Mouse (Mus musculus) lung, postnatal 4 days (tissue): ENCODE measurements around the gene Cebpb.
"Not testable (repeated sequence)": the region's sequence is repeated elsewhere in the genome, so short reads cannot be mapped to it uniquely, and the experiment has no call there.

Source experiments
- DNase-seq, 2 experiments: peaks; one replicate each; pipeline ENCODE4 v3.0.0; 2021

Cebpb gene

GRCm38 (mm10) chr2:167688498-167689451 is at the start of gene Cebpb:
TSS of gene Cebpb (plus strand) at chr2:167688915.
- DNase-seq, result peak; percentile 93 to 94

DNA sequence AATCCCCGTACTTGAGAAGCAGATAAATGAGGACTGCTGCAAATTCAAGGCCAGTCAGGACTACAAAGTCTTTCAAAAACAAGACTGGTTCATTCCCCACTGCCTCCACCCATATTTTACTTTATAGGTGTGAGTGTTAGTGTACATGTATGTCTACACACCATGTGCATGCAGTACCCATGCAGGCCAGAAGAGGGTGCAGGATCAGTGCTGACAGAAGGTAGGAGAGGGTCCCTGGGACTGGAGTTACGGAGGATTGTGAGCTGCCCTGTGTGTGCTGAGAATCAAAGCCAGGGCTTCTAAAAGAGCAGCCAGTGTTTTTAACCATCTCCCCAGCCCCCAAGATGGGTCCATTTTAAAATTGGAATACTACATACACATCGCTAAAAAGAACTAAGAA is 48.4 kb upstream of the Cebpb start:
- peak in 1 of 2 experiments; percentile 62 for DNase-seq

GRCm38 (mm10) chr2:167641337-167641736 is 47.4 kb upstream of the Cebpb start:
- peak; percentile 55 to 78 for DNase-seq

DNA sequence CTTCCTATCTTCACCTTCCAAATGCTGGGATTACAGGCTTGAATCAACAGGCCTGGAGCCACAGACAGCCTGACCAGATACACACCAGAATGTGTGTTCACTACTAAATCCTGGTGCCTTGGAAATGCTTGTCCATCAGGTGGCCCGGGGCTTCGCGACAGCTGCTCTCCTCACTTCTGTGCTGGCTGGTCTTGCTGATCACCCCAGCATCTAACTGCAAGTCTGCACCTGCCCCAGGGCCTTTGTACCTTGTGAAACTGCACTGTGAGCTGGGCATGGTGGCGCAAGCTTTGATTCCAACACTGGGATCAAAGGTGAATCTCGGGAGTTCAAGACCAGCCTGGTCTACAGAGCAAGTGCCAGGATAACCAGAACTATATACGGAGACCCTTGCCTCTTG is 46.6 kb upstream of the Cebpb start:
- DNase-seq, result no peak

GRCm38 (mm10) chr2:167643356-167644052 is 45.2 kb upstream of the Cebpb start:
- not testable (repeated sequence) for DNase-seq

DNA sequence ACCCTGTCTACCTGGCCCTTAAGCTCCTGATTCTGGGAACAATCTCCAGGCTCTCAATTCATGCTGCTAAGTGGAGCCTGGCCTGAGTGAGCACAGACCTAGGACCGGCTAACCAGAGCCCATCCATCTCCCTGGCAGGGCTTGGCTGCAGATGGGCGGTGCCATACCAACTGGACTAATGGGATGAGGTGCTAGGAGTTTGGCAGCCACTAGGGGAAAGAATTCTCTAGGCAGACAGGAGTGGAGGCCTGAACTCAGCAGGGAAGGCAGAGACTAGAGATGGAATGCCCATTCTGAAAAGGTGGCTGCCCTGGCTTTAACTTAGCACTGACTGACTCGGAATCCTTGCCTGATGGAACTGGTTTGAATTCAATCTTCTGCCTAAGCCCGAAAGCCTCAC is 42.3 kb upstream of the Cebpb start:
- no peak for DNase-seq

- DNase-seq, result peak in 1 of 2 experiments; percentile 49
Observed at GRCm38 (mm10) chr2:167649290-167650032, 39.3 kb upstream of the Cebpb start.

- no peak for DNase-seq
Observed at GRCm38 (mm10) chr2:167651622-167652021, 37.1 kb upstream of the Cebpb start.

DNA sequence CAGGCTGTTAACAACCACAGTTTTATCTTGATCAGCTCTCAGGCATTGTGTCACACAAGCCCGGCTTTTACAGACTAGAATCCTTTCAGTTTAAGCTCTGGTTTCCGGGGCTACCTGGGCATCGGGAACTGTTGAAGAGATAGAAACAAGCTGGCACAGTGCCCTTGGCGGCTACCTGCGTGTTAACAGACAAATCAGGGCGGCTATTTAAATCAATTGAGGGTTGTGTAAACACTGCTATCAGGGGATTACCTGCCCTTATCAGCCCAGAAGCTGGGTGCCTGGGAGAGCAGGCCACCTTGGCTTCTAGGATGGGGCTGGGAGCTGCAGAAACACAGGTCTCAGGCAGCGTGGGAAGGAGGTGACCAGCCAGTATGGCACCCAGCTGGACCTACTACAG is 36.0 kb upstream of the Cebpb start:
- no peak for DNase-seq

DNA sequence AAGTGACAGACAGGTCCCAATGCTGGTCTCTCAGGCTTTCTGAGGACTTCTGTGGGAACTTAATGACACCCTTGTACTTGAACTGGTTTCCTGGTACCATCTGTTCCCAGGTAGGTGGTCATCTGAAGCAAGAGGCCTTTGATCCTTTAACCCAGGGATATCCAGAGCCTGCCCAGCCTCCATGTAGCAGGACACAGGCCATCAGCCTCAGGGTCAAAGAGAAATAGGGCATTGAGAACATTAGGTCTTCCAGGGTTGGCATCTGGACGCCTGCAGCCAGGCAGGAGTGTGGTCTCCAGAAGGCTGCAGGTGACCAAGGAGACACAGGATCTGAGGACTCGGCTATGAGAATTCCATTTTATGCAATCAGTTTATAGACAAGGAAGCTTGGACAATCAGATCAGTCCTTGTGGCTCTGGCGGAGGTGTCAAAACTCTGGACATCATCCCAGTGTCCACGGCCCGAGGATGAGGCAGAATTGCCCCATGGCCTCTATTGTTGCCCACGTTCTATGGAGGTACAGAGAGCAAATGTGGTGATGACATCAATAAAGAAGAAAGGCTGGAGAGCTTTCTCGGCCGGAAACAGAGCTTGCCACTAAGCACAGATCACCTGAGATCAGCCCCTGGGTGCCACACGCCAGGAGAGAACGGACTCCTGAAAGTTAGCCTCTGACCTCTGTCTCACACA is 33.7 kb upstream of the Cebpb start:
- DNase-seq, result no peak

DNA sequence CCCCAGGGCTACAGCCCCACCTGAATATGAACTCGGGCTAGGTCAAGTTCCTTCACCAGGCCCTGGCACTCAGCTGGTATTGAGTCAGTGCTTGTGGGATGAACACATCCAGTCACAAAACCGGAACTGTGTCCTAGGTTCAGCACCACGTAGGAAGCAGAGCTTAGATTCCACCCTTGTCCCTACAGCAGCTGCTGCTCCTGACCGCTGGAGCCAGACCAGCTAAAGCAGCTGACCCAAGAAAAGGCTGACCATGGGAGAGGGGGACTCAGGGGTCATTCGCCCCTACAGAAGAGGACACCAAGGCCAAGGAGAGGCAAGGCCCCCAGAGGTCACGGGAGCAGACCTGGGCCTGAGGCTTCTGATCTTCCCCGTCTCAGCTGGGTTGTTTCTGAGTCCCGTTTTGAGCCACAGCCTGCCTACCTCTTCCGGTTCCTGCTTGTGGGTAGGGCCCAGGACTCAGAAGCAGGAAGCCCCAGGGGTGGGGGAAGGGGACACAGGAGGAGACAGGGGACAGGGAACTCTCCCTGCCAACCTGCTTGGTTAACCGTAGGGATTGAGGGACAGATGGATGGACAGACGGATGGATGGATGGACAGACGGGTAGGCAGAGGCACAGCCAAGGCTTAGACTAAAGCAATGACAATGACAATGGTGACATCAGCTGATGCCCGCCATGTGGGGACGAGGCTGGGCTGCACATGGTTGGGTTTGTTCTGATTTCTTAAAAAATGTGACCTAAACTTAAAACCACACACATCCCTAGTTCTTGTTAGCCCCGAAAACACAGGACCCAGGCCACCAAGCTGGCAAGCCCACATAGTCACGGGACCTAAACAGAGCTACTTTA is 31.9 kb upstream of the Cebpb start:
- DNase-seq, result peak; percentile 71 to 76

GRCm38 (mm10) chr2:167657973-167658372 is 30.7 kb upstream of the Cebpb start:
- no peak for DNase-seq

DNA sequence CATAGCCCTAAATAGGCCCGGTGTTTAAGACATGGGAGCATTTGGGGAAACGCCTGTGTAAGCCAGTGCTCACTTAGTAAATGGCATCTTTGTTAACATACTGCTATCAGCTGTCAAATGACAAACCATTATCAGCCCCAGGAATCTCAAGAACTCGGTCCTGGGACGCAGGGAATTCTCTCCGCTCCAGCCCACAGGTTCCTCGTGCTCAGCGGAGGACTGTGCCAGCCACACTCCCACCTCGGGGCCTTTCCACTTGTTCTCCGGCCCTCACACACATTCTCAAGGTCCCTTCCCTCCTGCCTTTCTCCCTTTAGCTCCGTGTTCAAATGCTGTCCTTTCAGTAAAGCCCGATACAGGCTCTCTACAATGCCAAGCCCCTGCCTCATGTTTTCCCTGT is 30.0 kb upstream of the Cebpb start:
- no peak for DNase-seq

DNA sequence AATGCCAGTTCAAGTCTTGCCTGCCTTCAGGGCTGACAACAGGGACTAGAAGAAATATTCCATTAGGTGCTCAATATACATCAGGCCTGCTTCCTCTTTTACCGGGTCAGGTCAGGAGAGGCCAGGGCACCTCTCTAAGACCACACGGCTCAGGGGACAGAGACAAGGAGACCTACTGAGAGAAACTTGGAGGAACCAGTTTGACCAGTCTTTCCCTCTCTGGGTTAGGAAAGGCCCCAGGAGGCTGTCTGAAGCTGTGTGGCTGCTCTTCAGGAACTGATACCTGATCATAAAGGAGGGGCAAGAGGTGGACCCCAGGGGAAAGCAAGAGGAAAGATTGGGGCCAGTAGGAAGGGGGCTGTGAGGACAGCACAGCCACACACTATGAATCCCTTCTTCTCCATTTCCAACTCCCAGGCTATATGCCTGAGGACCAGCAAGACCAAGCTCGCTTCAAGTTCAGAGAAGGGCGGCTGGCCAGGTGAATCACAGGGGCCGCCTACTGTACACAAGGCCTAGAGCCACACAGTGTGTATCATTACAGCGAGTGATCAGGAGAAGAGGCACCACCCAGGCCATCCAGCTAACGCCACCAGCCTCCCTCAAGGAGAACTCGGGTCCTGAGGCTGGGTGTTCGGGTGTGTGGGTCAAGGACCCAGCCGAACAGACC is 29.4 kb upstream of the Cebpb start:
- no peak for DNase-seq

- peak; percentile 82 to 91 for DNase-seq
Observed at GRCm38 (mm10) chr2:167659847-167660610, 28.7 kb upstream of the Cebpb start.

DNA sequence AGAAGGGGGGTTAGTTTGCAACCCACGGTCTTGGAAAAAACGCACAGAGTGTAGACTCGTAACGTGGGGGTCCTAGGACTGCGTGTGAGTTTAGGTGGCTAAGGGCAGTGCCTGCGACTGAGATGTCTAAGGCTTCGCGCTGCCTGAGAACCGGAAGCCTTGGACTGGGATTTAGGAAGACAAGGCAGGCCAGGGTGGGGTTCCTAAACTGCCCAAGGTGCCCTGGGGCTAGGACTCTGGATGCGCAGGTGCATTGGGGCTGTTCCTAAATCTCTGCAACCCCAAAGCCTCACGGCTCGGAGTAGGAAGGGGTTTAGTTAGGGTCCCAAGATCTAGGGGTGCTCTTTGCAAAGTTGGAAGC is 28.1 kb upstream of the Cebpb start:
- DNase-seq, result no peak

- peak; percentile 97 to 99 for DNase-seq
Observed at GRCm38 (mm10) chr2:167661270-167662203, 27.2 kb upstream of the Cebpb start, which contains the start of gene Gm20431. TSS of gene Gm20431 (minus strand) at chr2:167661496.

- DNase-seq, result no peak
Observed at GRCm38 (mm10) chr2:167662713-167663112, 26.0 kb upstream of the Cebpb start.
